In genomic region chr10:128338415-128338814, GRCm38 (mm10) we compare ENCODE assay signal across 7 mouse cellular contexts. TPM values are rescaled to one million over a fixed set of nuclear protein-coding genes. Genes with fewer than 3 reads are reported as not detected.
DNase-seq lines count a peak whose midpoint lies in the region; ATAC-seq and TF ChIP-seq lines count a peak whose summit lies in the region.

No protein-coding gene starts in this region.

- peak overlapping the region; percentile 96 for H3K9ac ChIP-seq in embryonic facial prominence, embryonic 15.5 days
- peak overlapping the region; percentile 91 for H3K9ac ChIP-seq in limb, embryonic 13.5 days

- no peaks in the 10 kb centered on the region for H3K36me3 ChIP-seq in testis, adult 2 months (ENCODE audit: control insufficient read depth, insufficient read depth, low read length)
- no peaks in the 10 kb centered on the region for H3K36me3 ChIP-seq in embryonic facial prominence, embryonic 15.5 days
- 0 out of 2 replicates have a peak, but pooled peaks cover 6% of the 10 kb centered on the region for H3K36me3 ChIP-seq in limb, embryonic 13.5 days
- peaks cover 12% of the 10 kb centered on the region for H3K36me3 ChIP-seq in small intestine, adult 2 months (ENCODE audit: control insufficient read depth, insufficient read depth, low read length)

- peaks cover 6% of the 10 kb centered on the region for H3K4me1 ChIP-seq in testis, adult 2 months (ENCODE audit: control insufficient read depth, insufficient read depth, low read length)
- peaks cover 18% of the 10 kb centered on the region for H3K4me1 ChIP-seq in embryonic facial prominence, embryonic 15.5 days
- H3K4me1 ChIP-seq in limb, embryonic 13.5 days = peaks cover 16% of the 10 kb centered on the region
- peaks cover 2% of the 10 kb centered on the region for H3K4me1 ChIP-seq in small intestine, adult 2 months (ENCODE audit: control insufficient read depth, insufficient read depth, insufficient read length, low read length)

- no peak for TF ChIP-seq POLR2A in testis, adult 2 months (IDR thresholded peaks at IDR 0.05; ENCODE audit: control insufficient read depth, low read depth, low read length)
- no peak for TF ChIP-seq POLR2A in small intestine, adult 2 months (IDR thresholded peaks at IDR 0.05; ENCODE audit: low read depth, low read length)

- peak overlapping the region; percentile 100 for H3K27ac ChIP-seq in testis, adult 2 months (ENCODE audit: control insufficient read depth, insufficient read depth, low read depth, low read length)
- peak overlapping the region; percentile 94 for H3K27ac ChIP-seq in embryonic facial prominence, embryonic 15.5 days (replicated peaks)
- H3K27ac ChIP-seq in limb, embryonic 13.5 days = peak overlapping the region; percentile 85; the same call in 1 of the 2 replicates
- H3K27ac ChIP-seq in small intestine, adult 2 months (ENCODE audit: insufficient read depth, low read depth, low read length) = peak overlapping the region; percentile 95

- H3K9me3 ChIP-seq in embryonic facial prominence, embryonic 15.5 days (replicated peaks) = no peaks in the 10 kb centered on the region
- H3K9me3 ChIP-seq in limb, embryonic 13.5 days = no peaks in the 10 kb centered on the region

- H3K4me3 ChIP-seq in testis, adult 2 months (ENCODE audit: control insufficient read depth, low read depth, low read length) = peak overlapping the region; percentile 100
- peak overlapping the region; percentile 98 for H3K4me3 ChIP-seq in embryonic facial prominence, embryonic 15.5 days (replicated peaks)
- H3K4me3 ChIP-seq in limb, embryonic 13.5 days = peak overlapping the region; percentile 84
- H3K4me3 ChIP-seq in small intestine, adult 2 months (ENCODE audit: low read depth, low read length) = peak overlapping the region; percentile 76

- TF ChIP-seq CTCF in testis, adult 2 months (IDR thresholded peaks at IDR 0.05; ENCODE audit: control insufficient read depth, insufficient read depth, insufficient replicate concordance, low read depth, low read length) = no peak
- TF ChIP-seq CTCF in small intestine, adult 2 months (IDR thresholded peaks at IDR 0.05; ENCODE audit: extremely low read depth, insufficient read length, insufficient replicate concordance, low read depth, low read length) = no peak

- 13% methylated on average over 5 of the region's 5 CpGs for WGBS in embryonic facial prominence, embryonic 15.5 days
- 17% methylated on average over 5 of the region's 5 CpGs for WGBS in limb, embryonic 13.5 days
- 4% methylated on average over 5 of the region's 5 CpGs for WGBS in small intestine, adult 2 months

- no peak for DNase-seq in testis, postnatal 14 days (ENCODE audit: low spot score)
- no peak for DNase-seq in layer of hippocampus, adult 18-20 months (ENCODE audit: low spot score in 2 of 2)
- DNase-seq in layer of hippocampus, adult 9-10 months (ENCODE audit: low spot score) = no peak

- no peak for ATAC-seq in embryonic facial prominence, embryonic 15.5 days (ENCODE audit: insufficient number of reproducible peaks, low FRiP score, low TSS enrichment, low read depth)
- ATAC-seq in limb, embryonic 13.5 days (ENCODE audit: low FRiP score, low read depth) = no peak

- H3K4me2 ChIP-seq in embryonic facial prominence, embryonic 15.5 days (replicated peaks) = peak overlapping the region; percentile 77
- peak overlapping the region; percentile 83 for H3K4me2 ChIP-seq in limb, embryonic 13.5 days (replicated peaks)

- no peaks in the 10 kb centered on the region for H3K27me3 ChIP-seq in testis, adult 2 months (ENCODE audit: control insufficient read depth, insufficient read depth, low read length)
- no peaks in the 10 kb centered on the region for H3K27me3 ChIP-seq in embryonic facial prominence, embryonic 15.5 days
- no peaks in the 10 kb centered on the region for H3K27me3 ChIP-seq in limb, embryonic 13.5 days
- H3K27me3 ChIP-seq in small intestine, adult 2 months (ENCODE audit: control insufficient read depth, insufficient read depth, low read length) = no peaks in the 10 kb centered on the region

RNA-seq across cellular contexts. Expression of gene Cs, which starts 0.9 kb away (rescaled TPM):
- polyA plus RNA-seq in testis, adult 2 months (2012; rRNA removed) = 58.8 and 59.4 TPM in 2 replicates
- polyA plus RNA-seq in embryonic facial prominence, embryonic 15.5 days (2015; fragmentation: Nextera tagmentation; extraction: Ambion mirVana) = 164 and 180 TPM in 2 replicates
- 167 and 176 TPM in 2 replicates for polyA plus RNA-seq in limb, embryonic 13.5 days (2015; fragmentation: Nextera tagmentation; extraction: Ambion mirVana)
- 233 and 588 TPM in 2 replicates for polyA plus RNA-seq in small intestine, adult 2 months (2012; rRNA removed)
- total RNA-seq in layer of hippocampus, adult 18-20 months (2021) = 100 to 1,000 TPM; 227 to 229 TPM

RNA-seq across cellular contexts. Expression of gene Cnpy2, which starts 16.2 kb away (rescaled TPM):
- polyA plus RNA-seq in testis, adult 2 months (2012; rRNA removed) = 7.4 and 9.2 TPM in 2 replicates
- 319 and 363 TPM in 2 replicates for polyA plus RNA-seq in embryonic facial prominence, embryonic 15.5 days (2015; fragmentation: Nextera tagmentation; extraction: Ambion mirVana)
- polyA plus RNA-seq in limb, embryonic 13.5 days (2015; fragmentation: Nextera tagmentation; extraction: Ambion mirVana) = 390 and 394 TPM in 2 replicates
- polyA plus RNA-seq in small intestine, adult 2 months (2012; rRNA removed) = 31.8 and 46.6 TPM in 2 replicates
- 10 to 100 TPM; 79.5 to 88.1 TPM for total RNA-seq in layer of hippocampus, adult 18-20 months (2021)

RNA-seq across cellular contexts. Expression of gene Coq10a, which starts 30.4 kb away (rescaled TPM):
- 21.2 TPM in 2 replicates for polyA plus RNA-seq in testis, adult 2 months (2012; rRNA removed)
- polyA plus RNA-seq in embryonic facial prominence, embryonic 15.5 days (2015; fragmentation: Nextera tagmentation; extraction: Ambion mirVana) = 19.4 and 20.4 TPM in 2 replicates
- polyA plus RNA-seq in limb, embryonic 13.5 days (2015; fragmentation: Nextera tagmentation; extraction: Ambion mirVana) = 14.8 and 15.3 TPM in 2 replicates
- polyA plus RNA-seq in small intestine, adult 2 months (2012; rRNA removed) = 36.5 and 79.1 TPM in 2 replicates
- 10 to 100 TPM; 49.5 to 49.7 TPM for total RNA-seq in layer of hippocampus, adult 18-20 months (2021)

RNA-seq across cellular contexts. Expression of gene Pan2, which starts 35.3 kb away (rescaled TPM):
- 21.1 and 24.6 TPM in 2 replicates for polyA plus RNA-seq in testis, adult 2 months (2012; rRNA removed)
- 27.6 and 32.0 TPM in 2 replicates for polyA plus RNA-seq in embryonic facial prominence, embryonic 15.5 days (2015; fragmentation: Nextera tagmentation; extraction: Ambion mirVana)
- 33.6 and 35.2 TPM in 2 replicates for polyA plus RNA-seq in limb, embryonic 13.5 days (2015; fragmentation: Nextera tagmentation; extraction: Ambion mirVana)
- 10.3 and 17.7 TPM in 2 replicates for polyA plus RNA-seq in small intestine, adult 2 months (2012; rRNA removed)
- total RNA-seq in layer of hippocampus, adult 18-20 months (2021) = 10 to 100 TPM; 12.9 to 13.2 TPM

RNA-seq across cellular contexts. Expression of gene Ankrd52, which starts 38.5 kb away (rescaled TPM):
- 6.8 and 7.0 TPM in 2 replicates for polyA plus RNA-seq in testis, adult 2 months (2012; rRNA removed)
- 11.0 and 12.1 TPM in 2 replicates for polyA plus RNA-seq in embryonic facial prominence, embryonic 15.5 days (2015; fragmentation: Nextera tagmentation; extraction: Ambion mirVana)
- 11.7 and 12.9 TPM in 2 replicates for polyA plus RNA-seq in limb, embryonic 13.5 days (2015; fragmentation: Nextera tagmentation; extraction: Ambion mirVana)
- 15.3 and 22.1 TPM in 2 replicates for polyA plus RNA-seq in small intestine, adult 2 months (2012; rRNA removed)
- 10 to 100 TPM; 45.4 to 49.6 TPM for total RNA-seq in layer of hippocampus, adult 18-20 months (2021)
